Mouse (Mus musculus) embryo, embryonic 10 days (tissue): ENCODE data around the gene Vrk1.

ENCODE experiments used
- DNase-seq: peaks from one replicate; pipeline ENCODE4 v3.0.0-alpha.2; 2015; ENCODE audit warnings: low spot score

Gene Vrk1

DNA sequence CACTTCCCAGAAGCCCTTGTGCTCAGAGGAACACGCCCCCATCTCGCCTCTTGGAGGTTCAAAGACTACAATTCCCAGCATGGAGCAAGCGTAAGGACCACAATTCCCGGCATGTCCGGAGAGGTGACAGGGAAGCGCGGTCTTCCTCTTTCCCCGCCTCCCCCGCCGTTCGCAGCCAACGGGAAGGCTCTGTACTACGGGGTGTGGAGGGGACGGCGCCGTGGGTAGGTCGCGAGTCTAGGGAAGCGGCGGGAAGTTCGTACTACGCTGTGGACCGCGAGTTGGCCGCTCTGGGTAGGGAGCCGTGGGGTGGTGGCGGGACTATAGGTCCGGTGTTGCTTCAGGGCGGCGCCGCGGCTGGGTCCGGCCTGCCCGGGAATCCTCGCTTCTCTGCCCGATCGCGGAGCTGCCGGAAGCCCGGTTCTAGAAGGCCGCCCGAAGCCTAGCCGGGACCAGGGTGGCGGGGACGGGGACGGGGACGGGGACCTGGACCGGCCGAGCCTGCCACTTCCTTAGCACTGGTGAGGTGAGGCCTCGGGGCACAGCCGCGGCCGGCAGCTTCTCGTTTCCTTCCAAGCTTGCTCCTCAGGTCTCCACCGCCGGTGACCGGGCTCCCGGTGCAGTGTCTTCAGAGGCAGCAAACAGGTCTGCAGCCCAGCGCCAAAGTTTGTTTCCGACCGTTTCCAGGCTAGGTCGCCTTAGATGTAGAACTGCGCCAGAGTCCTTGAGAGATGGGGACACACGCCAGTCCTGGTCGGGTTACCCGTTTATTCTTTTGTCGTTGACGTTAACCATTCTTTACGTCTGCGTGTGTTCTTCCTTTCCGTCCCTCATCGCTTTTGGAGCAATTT lies at the start of gene Vrk1:
TSS of gene Vrk1 (plus strand) at position 164 of the 851 bp plus-strand sequence.
- DNase-seq: peak; percentile 98

DNA sequence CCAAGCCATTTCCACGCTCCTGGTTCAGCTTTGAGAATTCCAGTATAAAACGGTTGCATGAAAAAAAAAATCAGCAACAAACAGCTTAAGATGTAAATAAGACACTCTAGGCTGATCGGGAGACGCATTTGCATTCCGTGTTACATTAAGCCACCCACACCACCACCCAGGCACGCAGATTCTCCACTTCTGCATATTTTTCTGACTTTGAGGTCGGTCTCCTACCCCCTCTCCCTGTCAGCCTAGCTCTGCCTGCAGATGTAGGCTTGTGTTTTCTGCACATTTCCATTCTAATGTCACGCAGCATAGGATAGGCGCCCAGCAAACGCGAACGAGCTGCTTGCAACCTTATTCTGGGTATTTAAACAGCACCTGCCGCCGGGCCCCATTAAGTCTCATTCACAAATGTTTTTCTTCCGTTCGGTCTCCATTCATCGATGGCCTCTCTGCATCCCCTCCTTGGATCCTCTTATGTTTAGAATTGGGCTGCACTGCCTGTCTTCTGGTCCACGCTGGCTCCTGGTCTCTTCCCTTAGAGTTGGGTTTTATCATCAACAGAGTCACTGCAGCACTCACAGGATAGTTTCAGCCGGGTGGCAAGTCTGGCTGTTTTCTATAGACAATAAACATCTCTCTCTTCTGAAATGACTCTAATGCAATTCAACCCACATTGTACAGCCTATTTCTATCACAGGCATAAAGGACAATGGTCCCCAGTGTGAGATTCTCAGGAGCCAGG lies 49.3 kb upstream of the Vrk1 start:
- no peak for DNase-seq

DNA sequence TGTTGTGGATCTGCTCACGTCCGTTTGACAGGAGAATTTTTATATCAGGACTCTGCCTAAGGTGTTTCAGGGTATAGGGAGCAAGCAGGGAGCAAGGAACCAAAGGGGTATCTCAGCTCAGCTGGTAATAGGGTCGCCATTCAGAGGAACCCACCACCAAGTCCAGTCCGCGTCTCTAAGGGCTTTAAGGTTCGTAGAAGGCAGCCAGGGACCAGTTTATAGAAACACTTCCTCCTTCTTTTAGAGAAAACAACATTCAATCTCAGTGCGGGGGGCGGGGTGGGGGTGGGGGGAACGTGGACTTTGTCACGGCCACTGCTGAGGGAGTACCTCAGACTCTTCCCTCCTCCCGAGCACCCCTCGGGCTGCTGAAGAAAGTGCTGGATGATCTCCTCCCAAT lies 48.4 kb upstream of the Vrk1 start:
- no peak for DNase-seq

DNA sequence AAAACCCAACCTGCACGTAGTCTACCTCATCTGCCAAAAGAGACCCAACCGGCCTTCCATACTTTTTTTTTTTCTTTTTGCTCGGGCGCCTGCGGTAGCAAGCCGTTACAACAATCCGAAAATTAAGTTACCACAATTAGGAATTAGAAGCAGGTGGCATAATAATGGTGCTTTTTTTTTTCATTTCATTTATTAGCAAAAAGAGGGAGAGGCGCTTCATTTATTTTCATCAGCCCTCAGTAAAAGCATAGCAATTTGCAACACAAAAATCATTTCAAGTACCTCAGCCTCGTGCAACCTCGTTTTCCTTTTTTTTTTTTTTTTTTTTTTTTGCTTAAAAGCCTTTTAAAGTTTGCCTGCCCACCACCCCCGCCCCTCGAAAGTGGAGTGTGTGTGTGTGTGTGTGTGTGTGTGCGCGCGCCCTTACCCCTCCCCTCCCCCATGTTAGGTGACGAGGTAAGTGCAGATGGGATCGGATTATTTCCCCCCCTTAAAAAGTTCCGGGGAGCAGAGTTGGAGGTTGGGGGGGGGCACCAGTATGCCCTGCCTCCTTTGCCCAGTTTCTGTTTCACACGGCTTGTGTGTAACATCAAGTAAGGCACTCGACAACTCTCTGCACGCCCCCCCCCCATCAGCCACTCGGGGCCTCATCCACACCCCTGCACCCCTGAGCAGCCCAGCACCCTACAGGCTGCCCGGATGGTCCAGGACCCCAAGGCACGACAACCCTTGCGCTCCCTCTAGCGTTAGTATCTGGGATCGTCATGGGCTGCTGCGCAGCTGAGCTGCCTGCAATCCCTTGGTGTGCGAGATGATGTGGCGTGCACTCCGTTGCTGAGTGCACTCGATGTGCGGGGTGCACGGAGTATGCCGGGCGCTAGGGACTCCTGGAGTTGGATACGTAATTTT lies 47.7 kb upstream of the Vrk1 start:
- DNase-seq: peak; percentile 97

DNA sequence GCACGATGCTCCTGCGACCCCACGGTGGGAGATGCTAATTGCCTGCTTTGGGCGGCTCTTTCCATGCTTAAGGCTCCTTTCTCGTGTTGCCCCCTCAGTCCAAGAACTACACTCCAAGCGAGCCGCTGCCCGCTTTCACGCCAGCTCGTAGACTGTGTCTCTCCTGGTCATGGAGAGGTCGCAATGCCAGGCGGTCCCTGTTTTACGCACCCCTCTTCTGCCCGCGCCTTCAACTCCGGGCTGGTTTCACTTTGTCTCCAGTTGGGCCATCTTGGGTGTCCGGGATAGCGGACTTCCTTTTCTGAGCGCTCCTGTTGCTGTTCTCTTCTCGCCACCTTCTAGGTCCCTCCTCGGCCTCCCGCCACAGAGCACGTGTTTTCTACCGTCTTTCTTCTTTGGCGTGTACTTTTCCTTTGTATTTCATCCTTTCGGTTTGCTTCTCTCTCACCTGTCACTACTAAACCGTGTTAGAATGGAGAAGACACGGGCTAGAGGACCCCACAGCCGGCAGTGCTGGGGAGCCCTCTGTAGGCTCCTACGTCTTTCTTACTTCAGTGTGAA lies 46.9 kb upstream of the Vrk1 start:
- DNase-seq: no peak

GRCm38 (mm10) chr12:105966887-105967637 lies 43.0 kb upstream of the Vrk1 start:
- no peak for DNase-seq

DNA sequence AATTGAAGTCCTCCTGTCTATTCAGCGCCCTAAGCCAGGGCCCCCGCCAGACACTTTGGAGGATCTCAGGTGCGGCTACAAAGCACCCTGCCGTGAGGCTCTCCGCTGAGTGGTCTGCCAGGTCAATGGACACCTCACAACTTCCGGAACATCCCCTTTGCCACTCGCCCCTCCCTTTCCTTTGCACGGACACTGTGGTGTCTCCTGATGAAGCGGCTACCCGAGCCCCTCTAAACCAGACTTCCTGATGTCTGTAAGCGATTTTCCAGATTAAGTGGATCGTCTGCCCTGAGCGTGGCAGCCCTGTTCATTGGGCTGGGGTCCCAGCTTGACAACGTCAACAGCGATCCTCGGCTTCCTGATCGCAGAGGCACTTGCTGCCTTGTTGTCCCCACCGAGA lies 42.2 kb upstream of the Vrk1 start:
- peak; percentile 64 for DNase-seq

GRCm38 (mm10) chr12:105971182-105971581 lies 38.8 kb upstream of the Vrk1 start:
- no peak for DNase-seq

GRCm38 (mm10) chr12:105972673-105973072 lies 37.4 kb upstream of the Vrk1 start:
- DNase-seq: no peak

DNA sequence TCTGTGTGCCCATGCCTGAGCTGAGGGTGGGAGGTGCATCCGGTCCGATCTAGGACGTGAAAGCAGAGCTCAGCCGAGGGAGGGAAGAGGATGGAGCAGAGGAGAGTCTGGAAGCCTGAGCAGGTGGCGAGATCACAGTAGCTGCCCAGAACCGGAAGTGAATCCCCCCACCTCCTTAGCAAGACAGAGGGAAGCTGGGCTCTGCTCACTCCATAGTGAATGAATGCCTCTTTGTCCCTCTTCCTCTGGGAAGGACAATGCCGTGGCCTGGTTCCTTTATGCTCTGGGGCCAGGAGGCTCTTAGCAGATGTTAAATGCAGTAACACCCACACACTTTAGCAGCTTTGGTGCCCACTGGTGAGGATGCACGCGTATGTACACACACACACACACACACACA lies 36.3 kb upstream of the Vrk1 start:
- DNase-seq: peak; percentile 66

DNA sequence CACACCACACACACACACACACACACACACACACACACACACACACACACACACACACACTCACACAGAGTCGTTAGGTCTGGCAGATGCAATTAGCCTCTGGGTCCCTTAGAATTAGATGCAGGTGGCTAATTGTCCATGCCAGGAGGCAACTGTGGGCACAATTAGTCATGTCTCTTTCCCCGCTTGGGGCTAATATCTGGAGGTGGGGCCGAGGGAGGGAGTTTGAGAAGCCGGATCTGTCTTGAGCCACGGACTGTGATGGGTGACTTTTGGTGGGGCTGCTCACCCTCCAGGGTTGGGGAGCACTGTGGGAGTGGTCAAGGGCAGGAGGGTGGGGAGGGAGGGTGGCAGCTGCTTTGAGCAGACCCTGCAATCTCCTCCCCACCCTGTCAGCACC lies 35.9 kb upstream of the Vrk1 start:
- DNase-seq: no peak

GRCm38 (mm10) chr12:105981121-105981973 lies 28.7 kb upstream of the Vrk1 start:
- DNase-seq: peak; percentile 30

- no peak for DNase-seq
Measured at GRCm38 (mm10) chr12:105981974-105982305, 28.1 kb upstream of the Vrk1 start.

GRCm38 (mm10) chr12:105982598-105982997 lies 27.4 kb upstream of the Vrk1 start:
- DNase-seq: no peak

DNA sequence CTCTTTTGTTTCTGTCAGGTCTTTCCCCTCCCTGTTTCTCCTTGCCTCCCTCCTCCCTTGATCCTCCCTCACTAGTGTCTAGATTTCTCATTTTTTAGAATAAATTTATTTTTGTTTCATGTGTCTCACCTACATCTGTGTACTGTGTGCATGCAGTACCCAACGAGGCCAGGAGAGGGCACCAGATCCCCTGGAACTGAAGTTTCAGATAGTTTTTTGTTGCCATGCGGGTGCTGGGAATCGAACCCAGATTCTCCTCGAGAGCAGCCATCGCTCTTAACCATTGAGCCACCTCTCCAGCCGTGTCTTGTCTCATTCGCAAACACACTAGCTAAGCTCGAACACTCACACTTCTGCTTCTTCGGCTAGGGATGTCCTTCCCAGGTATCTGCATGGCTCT lies 26.5 kb upstream of the Vrk1 start:
- no peak for DNase-seq

DNA sequence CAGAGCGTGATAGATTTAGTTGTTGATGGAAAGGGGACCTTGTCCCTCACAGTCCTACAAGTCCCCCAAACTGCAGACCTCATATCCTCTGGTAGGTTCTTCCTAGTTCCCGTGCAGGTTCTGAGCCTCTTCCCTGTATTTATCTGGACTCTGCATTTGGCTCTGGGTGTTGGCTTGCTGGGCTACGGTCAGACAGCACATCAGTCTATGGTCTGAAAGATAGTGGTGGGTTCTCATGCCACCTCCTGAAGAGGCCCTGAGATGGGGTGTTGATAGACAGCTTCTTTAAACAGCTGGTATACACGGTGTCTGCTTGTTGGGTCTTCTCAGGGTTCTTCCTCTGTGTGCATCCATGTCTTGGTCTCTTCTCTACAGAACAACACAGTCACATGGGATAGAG lies 21.6 kb upstream of the Vrk1 start:
- DNase-seq: no peak

DNA sequence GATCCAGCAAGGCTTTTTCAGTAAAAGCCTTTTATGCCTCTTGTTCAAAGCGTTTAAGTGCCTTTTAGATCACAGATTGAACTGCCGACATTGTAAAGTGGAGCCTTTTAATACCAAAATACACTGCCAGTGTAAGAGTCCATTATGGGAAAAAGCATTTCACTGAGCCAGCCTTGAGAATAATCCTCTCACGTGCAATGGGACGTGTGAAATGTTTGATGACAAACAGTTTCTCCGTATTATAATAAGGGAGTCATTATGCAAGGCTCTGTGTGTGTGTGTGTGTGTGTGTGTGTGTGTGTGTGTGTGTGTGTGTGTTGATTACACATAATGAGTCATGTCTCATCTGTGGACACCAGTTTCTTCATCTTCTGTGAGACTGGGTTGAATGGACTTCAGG lies 17.3 kb upstream of the Vrk1 start:
- no peak for DNase-seq

- no peak for DNase-seq
Measured at GRCm38 (mm10) chr12:105993356-105993755, 16.7 kb upstream of the Vrk1 start.

DNA sequence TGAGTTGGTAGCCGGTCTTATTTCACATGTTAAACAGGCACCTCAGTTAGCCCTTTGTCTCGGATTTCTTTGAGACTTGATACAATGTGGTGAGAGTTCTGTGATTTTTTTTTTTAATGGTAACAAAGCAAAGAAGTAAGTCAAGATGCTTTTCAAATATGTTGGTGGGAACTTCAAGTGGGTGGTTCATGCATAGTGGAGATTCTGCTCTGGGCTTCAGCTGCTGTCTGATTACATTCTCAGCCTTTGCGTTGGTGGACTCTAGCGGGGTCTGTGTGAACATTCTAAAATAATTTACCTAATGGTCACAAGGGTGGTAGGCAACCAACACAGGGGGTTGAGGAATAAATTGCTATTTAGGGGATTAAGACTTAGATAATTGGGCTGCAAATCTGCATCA lies 14.1 kb upstream of the Vrk1 start:
- no peak for DNase-seq

DNA sequence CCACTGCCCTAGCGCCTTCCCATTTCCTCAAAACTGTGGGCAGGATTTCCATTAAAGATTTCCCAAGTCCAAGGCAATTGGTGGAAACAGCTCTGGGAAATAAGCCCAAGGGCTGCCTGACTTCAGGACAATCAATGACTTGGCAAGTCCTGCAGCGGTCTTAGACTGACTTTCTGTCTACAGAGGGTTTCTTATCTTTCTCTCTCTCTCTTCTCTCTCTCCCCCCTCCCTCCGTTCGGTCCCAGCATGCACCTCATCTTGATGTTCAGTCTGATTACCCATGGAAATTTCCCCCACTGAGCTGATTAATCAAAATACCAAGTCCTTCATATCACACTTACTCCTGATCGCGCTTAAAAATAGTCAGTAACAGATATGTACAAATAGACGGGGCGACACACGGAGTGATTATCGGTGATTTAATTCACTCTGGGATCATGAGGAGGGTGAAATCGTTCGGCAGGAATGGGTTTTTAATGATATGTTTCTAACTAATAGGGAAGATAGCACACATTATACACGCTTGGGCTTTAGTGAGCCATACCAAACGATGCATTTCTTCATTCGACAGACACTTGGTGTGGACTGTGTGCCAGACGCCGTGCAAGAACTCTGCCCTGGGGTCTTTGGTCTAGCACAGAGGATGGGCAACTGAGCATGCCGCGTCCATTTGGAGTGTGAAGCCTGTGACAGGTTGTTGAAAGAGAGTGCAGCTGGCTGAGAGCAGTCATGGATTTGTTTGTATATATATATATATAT lies 12.8 kb upstream of the Vrk1 start:
- no peak for DNase-seq
